Mouse (Mus musculus): ENCODE data around the gene Bag5.

DNA sequence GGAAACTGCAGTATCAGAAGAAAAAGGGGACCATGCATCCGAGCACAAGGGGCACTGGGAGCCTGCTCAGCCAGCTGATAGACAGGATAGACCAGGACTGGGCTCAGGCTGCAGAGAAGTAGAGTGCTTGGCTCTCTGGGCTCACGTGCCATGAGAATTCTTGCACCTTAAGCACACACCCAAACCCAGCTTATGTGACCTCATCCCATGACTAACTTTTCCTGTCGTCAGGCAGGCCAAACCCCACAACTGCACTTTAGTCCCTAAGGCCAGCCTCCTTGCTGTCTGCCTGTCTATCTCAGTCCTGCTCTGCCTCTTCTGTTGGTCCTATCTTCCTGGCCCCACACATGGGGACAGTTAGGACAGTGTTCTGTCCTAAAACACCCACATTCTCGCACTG is 15.3 kb downstream of the Bag5 start:
- no peak for TF ChIP-seq CTCF (IDR thresholded peaks at IDR 0.05; ENCODE audit: control insufficient read depth, insufficient read depth, low read length)
- TF ChIP-seq POLR2A (IDR thresholded peaks at IDR 0.05; ENCODE audit: borderline replicate concordance, control insufficient read depth, low read depth, low read length), result no peak
